Mouse (Mus musculus) ES-Bruce4 (cell line): ENCODE data around the gene Prmt3. TPM values are rescaled to one million over a fixed set of nuclear protein-coding genes. Genes with fewer than 3 reads are reported as not detected.

Experiments used
- H3K27ac ChIP-seq: 2 replicates; pipeline ENCODE4 v1.5.1; 2012; ENCODE audit warnings: low read length, inconsistent platforms; ENCODE audit not compliant: insufficient read depth
- H3K27me3 ChIP-seq: 2 replicates; pipeline ENCODE4 v1.6.1; 2012; ENCODE audit warnings: mild to moderate bottlenecking, low read length, inconsistent platforms; ENCODE audit not compliant: control insufficient read depth, poor library complexity, insufficient read depth, severe bottlenecking
- H3K36me3 ChIP-seq: 2 replicates; pipeline ENCODE4 v1.6.1; 2012; ENCODE audit warnings: inconsistent platforms, mild to moderate bottlenecking, low read length, moderate library complexity; ENCODE audit not compliant: control insufficient read depth, poor library complexity, insufficient read depth, severe bottlenecking
- H3K4me1 ChIP-seq: one replicate; pipeline ENCODE4 v1.8.1; 2011; ENCODE audit warnings: low read length; ENCODE audit not compliant: control insufficient read depth, insufficient read depth
- H3K4me3 ChIP-seq: 2 replicates; pipeline ENCODE4 v1.5.1; 2011; ENCODE audit warnings: low read depth, mild to moderate bottlenecking, low read length
- H3K9ac ChIP-seq: 2 replicates; pipeline ENCODE4 v1.6.1; 2012; ENCODE audit warnings: low read depth, mild to moderate bottlenecking, inconsistent platforms; ENCODE audit not compliant: poor library complexity, severe bottlenecking
- H3K9me3 ChIP-seq: replicated peaks from 2 replicates; pipeline ENCODE4 v1.6.1; 2012; ENCODE audit warnings: mild to moderate bottlenecking, low read length, inconsistent platforms; ENCODE audit not compliant: control insufficient read depth, poor library complexity, insufficient read depth, severe bottlenecking
- CTCF ChIP-seq: IDR thresholded peaks from one replicate; pipeline ENCODE4 v1.8.1; 2011; ENCODE audit warnings: low read depth, low read length
- EP300 ChIP-seq: IDR thresholded peaks from 2 replicates; pipeline ENCODE4 v1.6.1; 2011; ENCODE audit warnings: low read depth, low read length; ENCODE audit not compliant: insufficient read depth
- POLR2A ChIP-seq: IDR thresholded peaks from one replicate; pipeline ENCODE4 v1.8.1; 2011; ENCODE audit warnings: low read length; ENCODE audit not compliant: insufficient read depth
- polyA plus RNA-seq: library from polyadenylated mRNA; stranded (reverse); fragments of >200 nt; gene quantifications from 2 replicates; pipeline ENCODE4 v1.2.4, GENCODE M21; 2011; ENCODE audit warnings: low read depth; ENCODE audit not compliant: missing spikeins, insufficient read depth, insufficient read length

The Prmt3 gene
- polyA plus RNA-seq, 1 experiment: 83.3 TPM

GRCm38 (mm10) chr7:49804638-49805165 lies 26.6 kb downstream of the Prmt3 start:
- Histone ChIP-seq H3K4me3 (no peak overlapping the region), H3K27ac (no peak overlapping the region), H3K9me3 (no peaks in the 10 kb centered on the region), H3K9ac (no peak overlapping the region), H3K27me3 (no peaks in the 10 kb centered on the region), H3K36me3 (peaks cover 36% of the 10 kb centered on the region), H3K4me1 (no peaks in the 10 kb centered on the region)
- TF ChIP-seq CTCF (no peak), EP300 (no peak), POLR2A (no peak)

- Histone ChIP-seq H3K36me3 (peaks cover 42% of the 10 kb centered on the region), H3K27me3 (no peaks in the 10 kb centered on the region), H3K9ac (no peak overlapping the region), H3K27ac (no peak overlapping the region), H3K4me1 (no peaks in the 10 kb centered on the region), H3K9me3 (no peaks in the 10 kb centered on the region), H3K4me3 (no peak overlapping the region)
- TF ChIP-seq EP300: no peak
Measured at GRCm38 (mm10) chr7:49805618-49806017, 27.5 kb downstream of the Prmt3 start.

- Histone ChIP-seq H3K36me3 (peaks cover 39% of the 10 kb centered on the region), H3K4me3 (no peak overlapping the region), H3K4me1 (no peaks in the 10 kb centered on the region), H3K27ac (no peak overlapping the region), H3K9me3 (no peaks in the 10 kb centered on the region), H3K27me3 (no peaks in the 10 kb centered on the region), H3K9ac (no peak overlapping the region)
- TF ChIP-seq POLR2A (no peak), EP300 (no peak), CTCF (no peak)
Measured at GRCm38 (mm10) chr7:49807093-49807682, 29.0 kb downstream of the Prmt3 start.

- Histone ChIP-seq H3K27me3 (no peaks in the 10 kb centered on the region), H3K4me1 (no peaks in the 10 kb centered on the region), H3K9ac (no peak overlapping the region), H3K36me3 (peaks cover 44% of the 10 kb centered on the region), H3K27ac (no peak overlapping the region), H3K9me3 (no peaks in the 10 kb centered on the region), H3K4me3 (no peak overlapping the region)
- TF ChIP-seq CTCF: no peak
Measured at GRCm38 (mm10) chr7:49807846-49808622, 29.9 kb downstream of the Prmt3 start.

- Histone ChIP-seq H3K9ac (no peak overlapping the region), H3K4me3 (no peak overlapping the region), H3K36me3 (peaks cover 45% of the 10 kb centered on the region), H3K9me3 (no peaks in the 10 kb centered on the region), H3K27me3 (no peaks in the 10 kb centered on the region), H3K4me1 (no peaks in the 10 kb centered on the region), H3K27ac (0 out of 2 replicates have a peak overlapping the region, but pooled peaks have one; percentile 5)
- TF ChIP-seq POLR2A: no peak
- TF ChIP-seq CTCF: no peak
- TF ChIP-seq EP300: no peak
Measured at GRCm38 (mm10) chr7:49809100-49809499, 31.0 kb downstream of the Prmt3 start.

GRCm38 (mm10) chr7:49809562-49809961 lies 31.4 kb downstream of the Prmt3 start:
- Histone ChIP-seq H3K36me3 (peaks cover 48% of the 10 kb centered on the region), H3K9ac (no peak overlapping the region), H3K27ac (0 out of 2 replicates have a peak overlapping the region, but pooled peaks have one; percentile 5)

More at GRCm38 (mm10) chr7:49809562-49809961, 31.4 kb downstream of the Prmt3 start:
- H3K4me3 ChIP-seq: no peak overlapping the region
- no peaks in the 10 kb centered on the region for H3K9me3 ChIP-seq
- H3K27me3 ChIP-seq: no peaks in the 10 kb centered on the region
- H3K4me1 ChIP-seq: no peaks in the 10 kb centered on the region
- no peak for TF ChIP-seq EP300
